Mouse (Mus musculus): ENCODE data around the gene Nrbf2. TPM values are rescaled to one million over a fixed set of nuclear protein-coding genes. Genes with fewer than 3 reads are reported as not detected.

Gene Nrbf2
- 53.2 and 95.0 TPM in 2 replicates for polyA plus RNA-seq (2012; ENCODE audit: low replicate concordance)

DNA sequence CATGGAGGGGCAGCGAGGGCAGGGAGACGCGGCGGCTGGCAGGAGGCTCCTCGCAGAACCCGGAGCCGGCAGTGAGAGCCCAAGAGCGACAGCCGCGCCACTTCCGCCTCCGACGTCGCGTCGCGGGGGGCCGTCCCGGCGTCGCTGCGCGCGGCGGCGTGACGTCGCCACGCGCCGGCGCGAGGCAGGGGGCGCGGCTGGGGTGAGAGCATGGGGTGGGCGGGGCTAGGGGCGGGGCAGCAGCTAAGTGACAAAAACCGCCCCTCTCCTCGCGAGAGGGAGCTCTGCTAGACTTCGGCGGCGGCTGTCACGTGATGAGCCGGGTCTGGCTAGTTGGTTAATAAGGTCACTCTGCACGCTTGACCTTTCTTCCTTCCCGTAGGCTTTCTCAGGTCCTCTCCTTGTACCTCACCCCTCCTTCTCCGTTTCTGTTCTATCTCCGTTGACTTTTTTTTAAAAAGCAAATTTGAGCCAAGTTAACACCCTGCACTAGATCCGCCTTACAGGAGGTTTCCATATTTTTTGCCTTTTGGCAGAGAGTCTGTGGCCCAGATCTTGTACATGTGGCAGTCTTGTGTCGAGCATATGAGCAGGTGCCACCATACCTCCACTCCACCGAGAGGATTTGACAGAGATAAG is at the start of gene Nrbf2:
Nrbf2 (minus strand) TSS at position 130 of the 639 bp plus-strand sequence.

Other genes starting within 250 kb of the Nrbf2 start
- gene Jmjd1c, start 189.2 kb downstream of the Nrbf2 start, polyA plus RNA-seq (2012; ENCODE audit: low replicate concordance), result 5.4 and 6.1 TPM in 2 replicates
- 0.54 and 1.7 TPM in 2 replicates for gene Reep3, start 188.4 kb downstream of the Nrbf2 start, polyA plus RNA-seq (2012; ENCODE audit: low replicate concordance)

Measured in leukemia stem cell, adult 10-12 weeks (primary cell).